Mouse (Mus musculus) forebrain, embryonic 10.5 days (tissue): ENCODE data around the gene Rbmy. TPM values are rescaled to one million over a fixed set of nuclear protein-coding genes. Genes with fewer than 3 reads are reported as not detected.
"Not testable (repeated sequence)": the region's sequence is repeated elsewhere in the genome, so short reads cannot be mapped to it uniquely, and the experiment has no call there.

Experiments
- DNase-seq: peaks from one replicate; pipeline ENCODE4 v3.0.0-alpha.2; 2017; ENCODE audit warnings: low spot score; ENCODE audit errors: extremely low spot score
- H3K27ac ChIP-seq: fragments of 300-500 bp; sonication (generic); 2 replicates; pipeline ENCODE4 v1.5.1; 2016; ENCODE audit warnings: mild to moderate bottlenecking
- H3K27me3 ChIP-seq: fragments of 300-500 bp; sonication (generic); 2 replicates; pipeline ENCODE4 v1.6.1; 2016; ENCODE audit warnings: mild to moderate bottlenecking; ENCODE audit not compliant: poor library complexity, severe bottlenecking
- H3K36me3 ChIP-seq: fragments of 300-500 bp; sonication (generic); replicated peaks from 2 replicates; pipeline ENCODE4 v1.6.1; 2016; ENCODE audit warnings: mild to moderate bottlenecking, moderate library complexity
- H3K4me1 ChIP-seq: fragments of 300-500 bp; sonication (generic); 2 replicates; pipeline ENCODE4 v1.6.1; 2016
- H3K4me3 ChIP-seq: fragments of 300-500 bp; sonication (generic); 2 replicates; pipeline ENCODE4 v1.5.1; 2016; ENCODE audit warnings: mild to moderate bottlenecking, moderate library complexity
- H3K9me3 ChIP-seq: fragments of 300-500 bp; sonication (generic); 2 replicates; pipeline ENCODE4 v1.6.1; 2016; ENCODE audit warnings: mild to moderate bottlenecking, moderate library complexity
- WGBS: fragments of 180-500 bp; shearing (Covaris S2); methylation state at CpG from one replicate; pipeline ENCODE4 v1.1.7; 2016; 5-methylcytosine and 5-hydroxymethylcytosine counted together
- polyA plus RNA-seq: library from polyadenylated mRNA; unstranded; fragments of >200 nt; fragmentation: Nextera tagmentation; extraction: Ambion mirVana; gene quantifications from 2 replicates; pipeline ENCODE4 v1.2.1, GENCODE M21; 2016

Rbmy gene
- not detected in 2 replicates for polyA plus RNA-seq

DNA sequence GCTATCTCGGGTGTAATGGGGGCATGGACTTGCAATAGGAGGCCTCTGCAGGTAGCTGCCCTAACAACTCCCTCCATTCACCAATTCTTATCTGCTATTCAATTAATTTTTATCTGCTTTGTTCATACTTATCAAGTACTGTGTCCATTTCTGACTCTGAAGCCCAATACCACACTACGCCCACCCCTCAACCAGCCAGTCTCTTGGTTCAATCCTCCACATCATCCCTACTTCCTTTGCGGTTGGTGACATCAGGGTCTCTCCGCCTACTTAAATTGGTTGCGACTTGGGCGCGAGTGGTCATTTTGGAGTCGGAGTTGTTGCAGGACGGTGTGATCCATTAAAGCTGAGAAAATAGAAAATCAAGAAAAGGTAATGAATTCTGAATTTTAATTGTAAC lies at the start of gene Rbmy, which contains the start of gene Gm10256:
TSS of gene Rbmy (plus strand) at position 301 of the 400 bp plus-strand sequence.
TSS of gene Gm10256 (plus strand) at position 320 of the 400 bp plus-strand sequence.
- H3K27me3 ChIP-seq, H3K4me3 ChIP-seq, H3K4me1 ChIP-seq, H3K27ac ChIP-seq, H3K36me3 ChIP-seq, H3K9me3 ChIP-seq, DNase-seq: not testable (repeated sequence)
- no CpG with 5 or more reads among the region's 9 CpGs for WGBS

DNA sequence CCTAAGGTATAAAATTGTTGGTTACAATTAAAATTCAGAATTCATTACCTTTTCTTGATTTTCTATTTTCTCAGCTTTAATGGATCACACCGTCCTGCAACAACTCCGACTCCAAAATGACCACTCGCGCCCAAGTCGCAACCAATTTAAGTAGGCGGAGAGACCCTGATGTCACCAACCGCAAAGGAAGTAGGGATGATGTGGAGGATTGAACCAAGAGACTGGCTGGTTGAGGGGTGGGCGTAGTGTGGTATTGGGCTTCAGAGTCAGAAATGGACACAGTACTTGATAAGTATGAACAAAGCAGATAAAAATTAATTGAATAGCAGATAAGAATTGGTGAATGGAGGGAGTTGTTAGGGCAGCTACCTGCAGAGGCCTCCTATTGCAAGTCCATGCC lies 34.4 kb upstream of the Rbmy start, which contains the start of gene Gm4064:
TSS of gene Gm4064 (minus strand) at position 101 of the 400 bp plus-strand sequence.
- not testable (repeated sequence) for H3K4me3 ChIP-seq, H3K36me3 ChIP-seq, H3K27me3 ChIP-seq, H3K4me1 ChIP-seq, H3K27ac ChIP-seq, DNase-seq, H3K9me3 ChIP-seq
- WGBS: no CpG with 5 or more reads among the region's 8 CpGs

Other genes with a start within 250 kb of the Rbmy start
- gene H2al2c, start 231.6 kb upstream of the Rbmy start, polyA plus RNA-seq: not detected in 2 replicates
- not detected in 2 replicates for gene Sry, start 167.0 kb upstream of the Rbmy start, polyA plus RNA-seq
- gene H2al2b, start 110.0 kb upstream of the Rbmy start, polyA plus RNA-seq: not detected in 2 replicates
- 0.11 TPM in 1 of 2 replicates, not detected in the other for gene Gm4064, start 34.5 kb upstream of the Rbmy start, polyA plus RNA-seq
- gene Gm10256, start within 50 bp of the Rbmy start, polyA plus RNA-seq: not detected in 2 replicates
- gene Gm10352, start 70.3 kb downstream of the Rbmy start, polyA plus RNA-seq: 0.17 TPM in 1 of 2 replicates, not detected in the other
- gene Gm29289, start 101.9 kb downstream of the Rbmy start, polyA plus RNA-seq: not detected in 2 replicates